Mouse (Mus musculus) G1E (cell line): ENCODE results near the gene Gna12.

Experiments
- CTCF ChIP-seq: IDR thresholded peaks from 2 replicates; pipeline ENCODE4 v1.5.1; 2012; ENCODE audit warnings: low read depth, low read length, inconsistent platforms, mixed read lengths
- GATA1 ChIP-seq: IDR thresholded peaks from 2 replicates; pipeline ENCODE4 v1.6.1; 2012; ENCODE audit warnings: borderline replicate concordance, low read length, inconsistent platforms, mixed read lengths

DNA sequence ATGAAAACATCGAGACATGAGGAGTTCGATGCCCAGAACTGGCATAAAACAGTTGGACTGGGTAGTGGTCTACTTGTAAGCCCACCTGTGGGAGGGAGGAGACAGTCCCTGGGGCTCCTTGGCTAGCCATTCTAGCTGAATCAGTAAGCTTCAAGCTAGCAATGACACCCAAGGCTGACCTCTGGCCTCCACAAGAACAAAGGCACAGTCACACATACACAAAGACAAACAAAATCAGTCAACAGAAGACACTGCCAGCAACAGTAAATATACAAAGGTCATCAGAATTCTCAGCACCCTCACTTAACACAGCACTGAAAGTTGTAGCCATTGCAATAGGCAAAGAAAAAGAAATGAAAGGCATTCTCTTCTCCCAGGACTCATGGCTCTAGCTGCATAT lies 6.8 kb downstream of the Gna12 start:
- no peak for TF ChIP-seq CTCF
- TF ChIP-seq GATA1: no peak
